Mouse (Mus musculus) adipocyte (in vitro differentiated cells): ENCODE results near the gene Zfp853.

Experiments used
- DNase-seq: peaks from one replicate; pipeline ENCODE4 v3.0.0-alpha.2; 2016; ENCODE audit warnings: low spot score

Zfp853 gene

GRCm38 (mm10) chr5:143252791-143253185 is 40.6 kb downstream of the Zfp853 start:
- DNase-seq: no peak

DNA sequence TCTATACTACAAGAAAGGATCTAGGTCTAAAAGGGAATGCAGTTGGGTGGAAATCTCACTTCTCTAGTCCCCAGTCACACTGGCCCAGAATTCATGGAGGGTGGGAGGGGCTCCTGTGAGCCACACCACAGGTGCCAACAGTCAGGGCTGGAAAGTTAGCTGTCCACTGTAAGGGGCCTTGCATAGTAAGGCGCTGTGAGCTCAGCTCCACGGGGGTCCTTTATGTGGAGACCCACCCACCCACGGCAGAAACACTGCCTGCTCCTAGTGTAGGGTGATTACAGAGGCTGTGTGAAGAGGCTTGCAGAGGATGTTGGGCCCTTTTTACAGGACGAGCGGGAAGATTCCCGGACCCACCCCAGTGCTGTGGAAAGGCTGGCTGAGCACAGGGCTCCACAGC is 41.4 kb downstream of the Zfp853 start:
- no peak for DNase-seq

DNA sequence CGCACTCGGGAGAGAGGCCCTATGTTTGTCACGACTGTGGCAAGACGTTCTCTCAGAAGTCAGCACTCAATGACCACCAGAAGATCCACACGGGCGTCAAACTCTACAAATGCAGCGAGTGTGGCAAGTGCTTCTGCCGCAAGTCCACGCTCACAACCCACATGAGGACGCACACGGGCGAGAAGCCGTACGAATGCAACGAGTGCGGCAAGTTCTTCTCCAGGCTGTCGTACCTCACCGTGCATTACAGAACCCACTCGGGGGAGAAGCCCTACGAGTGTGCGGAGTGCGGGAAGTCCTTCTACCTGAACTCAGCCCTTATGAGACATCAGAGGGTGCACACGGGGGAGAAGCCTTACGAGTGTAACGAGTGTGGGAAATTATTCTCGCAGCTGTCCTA is 48.5 kb downstream of the Zfp853 start:
- DNase-seq: no peak
